In the genomic region with DNA sequence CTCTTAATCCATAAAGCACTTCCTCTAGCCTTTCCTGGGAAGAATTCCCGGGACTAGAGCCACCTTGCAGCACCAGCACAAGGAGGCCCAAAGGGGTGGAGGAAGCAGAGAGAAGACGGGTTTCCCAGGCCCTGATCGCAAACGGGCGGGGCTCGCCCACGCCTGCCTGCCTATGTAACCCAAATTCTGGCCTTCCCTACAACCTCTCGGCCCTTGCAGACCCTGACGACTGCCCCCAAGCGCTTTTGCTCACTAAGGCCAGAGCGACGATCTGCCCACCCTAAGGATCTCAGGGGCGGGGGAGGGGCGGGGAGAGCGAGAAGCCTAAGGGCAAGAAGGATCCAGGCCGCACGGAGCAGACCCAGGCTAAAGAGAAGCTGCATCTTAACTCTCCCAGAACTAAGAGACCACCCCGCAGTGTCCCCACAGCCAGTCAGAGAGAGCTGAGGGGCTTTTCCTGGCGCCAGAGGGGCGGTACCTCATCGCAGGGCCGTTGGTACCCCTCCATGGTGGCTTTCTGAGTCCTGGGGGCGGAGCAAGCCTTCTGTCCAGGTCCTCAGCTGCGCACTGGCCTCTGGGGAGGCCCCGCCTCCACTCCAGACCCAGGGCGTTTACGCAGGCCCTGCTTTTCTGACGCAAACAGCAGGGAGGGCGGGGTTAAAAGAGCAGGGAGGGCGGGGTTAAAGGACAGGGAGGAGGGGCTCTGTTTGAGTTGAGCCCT, we compare ENCODE assay signal across 8 mouse cellular contexts. TPM values are rescaled to one million over a fixed set of nuclear protein-coding genes. Genes with fewer than 3 reads are reported as not detected.
A peak's percentile ranks its signal among the peaks of the same experiment; 100 is the strongest.
DNase-seq lines count a peak whose midpoint lies in the region; TF ChIP-seq lines count a peak whose summit lies in the region.

Gene Dynlt3, minus strand, starts transcription at position 613 of the 721 bp plus-strand sequence.

- intact Hi-C loops in left cerebral cortex, postnatal 14 days (cut with DNase I): no loop called here

- DNase-seq in adipocyte (ENCODE audit: low spot score): peak; percentile 82
- DNase-seq in gastrocnemius, postnatal 10 days: peak; percentile 62
- DNase-seq in induced T-regulatory cell, adult 2 months (ENCODE audit: low read depth): peak; percentile 80
- DNase-seq in left cerebral cortex, postnatal 14 days (ENCODE audit: low spot score in 2 of 2): peak; percentile 46 to 66
- peak; percentile 91 for DNase-seq in mesoderm, embryonic 11.5 days (ENCODE audit: low read depth, low spot score)
- DNase-seq in right cerebral cortex, postnatal 36 days (ENCODE audit: low spot score in 2 of 2): peak; percentile 69 to 73
- DNase-seq in yolk sac, embryonic 10.5 days (ENCODE audit: low spot score): peak; percentile 84

- TF ChIP-seq CTCF in cortical plate, adult 2 months (IDR thresholded peaks at IDR 0.05; ENCODE audit: extremely low read depth, insufficient read depth, low read length): no peak

- H3K27ac ChIP-seq in cortical plate, adult 2 months (ENCODE audit: insufficient read depth, low read length): peak within 1 kb of the TSS; percentile 83

- no peaks in the 10 kb centered on the region; the same call in 1 of the 2 replicates for H3K4me1 ChIP-seq in cortical plate, adult 2 months (ENCODE audit: control insufficient read depth, insufficient read depth, low read length)

- TF ChIP-seq POLR2A in cortical plate, adult 2 months (IDR thresholded peaks at IDR 0.05; ENCODE audit: extremely low read depth, insufficient read depth, low read length): peak; percentile 42; the same call in 1 of the 2 replicates

- peak within 1 kb of the TSS; percentile 73 for H3K4me3 ChIP-seq in cortical plate, adult 2 months (ENCODE audit: insufficient read depth, low read length)

RNA-seq across cellular contexts. Expression of gene Dynlt3, which starts in this region (rescaled TPM):
- polyA plus RNA-seq in cortical plate, adult 2 months (2012; rRNA removed): 146 and 161 TPM in 2 replicates
- 10 to 100 TPM; 66.0 to 68.5 TPM for total RNA-seq in gastrocnemius, postnatal 10 days (2021)
- total RNA-seq in left cerebral cortex, postnatal 14 days (2021): 100 to 1,000 TPM; 106 to 108 TPM

Comparison
In these comparisons a context has a peak if more than half of its experiments do, and no peak if none do; other contexts are left out.
1. Peak in every context shown above with its lines: DNase-seq, H3K4me3 ChIP-seq and H3K27ac ChIP-seq.